Mouse (Mus musculus) left cerebral cortex, adult 11 months (tissue): ENCODE results near the gene Zfhx2.

ENCODE experiments used
- DNase-seq: peaks from one replicate; pipeline ENCODE4 v3.0.0; 2022; ENCODE audit warnings: low spot score

Gene Zfhx2

GRCm38 (mm10) chr14:55032695-55033225, 59.4 kb downstream of the Zfhx2 start:
- no peak for DNase-seq

GRCm38 (mm10) chr14:55029034-55029698, 63.0 kb downstream of the Zfhx2 start:
- DNase-seq, result no peak

GRCm38 (mm10) chr14:55028333-55028835, 63.7 kb downstream of the Zfhx2 start:
- no peak for DNase-seq

GRCm38 (mm10) chr14:55027653-55028052, 64.5 kb downstream of the Zfhx2 start:
- DNase-seq, result no peak

GRCm38 (mm10) chr14:55027251-55027650, 64.9 kb downstream of the Zfhx2 start:
- no peak for DNase-seq

- DNase-seq, result no peak
Measured at GRCm38 (mm10) chr14:55025527-55025926, 66.6 kb downstream of the Zfhx2 start.

- no peak for DNase-seq
Measured at GRCm38 (mm10) chr14:55024236-55024635, 67.9 kb downstream of the Zfhx2 start.

- DNase-seq, result no peak
Measured at GRCm38 (mm10) chr14:55023011-55023410, 69.1 kb downstream of the Zfhx2 start.

- no peak for DNase-seq
Measured at GRCm38 (mm10) chr14:55020394-55020793, 71.7 kb downstream of the Zfhx2 start.

GRCm38 (mm10) chr14:55016876-55017275, 75.2 kb downstream of the Zfhx2 start:
- no peak for DNase-seq

- no peak for DNase-seq
Measured at GRCm38 (mm10) chr14:55015767-55016111, 76.4 kb downstream of the Zfhx2 start.

- DNase-seq, result peak; percentile 100
Measured at GRCm38 (mm10) chr14:55014991-55015766, 76.9 kb downstream of the Zfhx2 start, which contains the start of gene Ngdn. Gene Ngdn (plus strand): TSS chr14:55015454.

- peak; percentile 54 for DNase-seq
Measured at GRCm38 (mm10) chr14:55014591-55014990, 77.5 kb downstream of the Zfhx2 start.

- DNase-seq, result no peak
Measured at GRCm38 (mm10) chr14:55011116-55011515, 81.0 kb downstream of the Zfhx2 start.
